Mouse (Mus musculus): ENCODE data around the gene Inhba.
A peak's percentile ranks its signal among the peaks of the same experiment; 100 is the strongest.

Gene Inhba

GRCm38 (mm10) chr13:16011372-16012242 is at the start of gene Inhba:
Inhba (plus strand) TSS chr13:16011851.
- no peak for DNase-seq

GRCm38 (mm10) chr13:15976584-15976983 is 35.1 kb upstream of the Inhba start:
- no peak for DNase-seq

- no peak for DNase-seq
Measured at GRCm38 (mm10) chr13:15979551-15979950, 32.1 kb upstream of the Inhba start.

- DNase-seq: no peak
Measured at GRCm38 (mm10) chr13:15982041-15982440, 29.6 kb upstream of the Inhba start.

- DNase-seq: no peak
Measured at GRCm38 (mm10) chr13:15985761-15986160, 25.9 kb upstream of the Inhba start.

GRCm38 (mm10) chr13:15986172-15986571 is 25.5 kb upstream of the Inhba start:
- DNase-seq: no peak

- no peak for DNase-seq
Measured at GRCm38 (mm10) chr13:15995314-15995713, 16.3 kb upstream of the Inhba start.

GRCm38 (mm10) chr13:16005517-16005916 is 6.1 kb upstream of the Inhba start:
- no peak for DNase-seq

GRCm38 (mm10) chr13:16007748-16008147 is 3.9 kb upstream of the Inhba start:
- no peak for DNase-seq

GRCm38 (mm10) chr13:16008348-16008747 is 3.3 kb upstream of the Inhba start:
- DNase-seq: no peak

- DNase-seq: no peak
Measured at GRCm38 (mm10) chr13:16009766-16010465, 1.7 kb upstream of the Inhba start.

- no peak for DNase-seq
Measured at GRCm38 (mm10) chr13:16010586-16010985, 1.1 kb upstream of the Inhba start.

- peak; percentile 28 for DNase-seq
Measured at GRCm38 (mm10) chr13:16012243-16012887, 714 bp downstream of the Inhba start.

GRCm38 (mm10) chr13:16014166-16014565 is 2.5 kb downstream of the Inhba start:
- no peak for DNase-seq

GRCm38 (mm10) chr13:16016506-16016905 is 4.9 kb downstream of the Inhba start:
- no peak for DNase-seq

GRCm38 (mm10) chr13:16017338-16017737 is 5.7 kb downstream of the Inhba start:
- no peak for DNase-seq

- DNase-seq: no peak
Measured at GRCm38 (mm10) chr13:16017777-16018176, 6.1 kb downstream of the Inhba start.

- DNase-seq: no peak
Measured at GRCm38 (mm10) chr13:16018807-16019510, 7.3 kb downstream of the Inhba start.

- no peak for DNase-seq
Measured at GRCm38 (mm10) chr13:16020659-16021058, 9.0 kb downstream of the Inhba start.

GRCm38 (mm10) chr13:16021181-16021580 is 9.5 kb downstream of the Inhba start:
- DNase-seq: no peak

- DNase-seq: no peak
Measured at GRCm38 (mm10) chr13:16021849-16022248, 10.2 kb downstream of the Inhba start.

GRCm38 (mm10) chr13:16022536-16022935 is 10.9 kb downstream of the Inhba start:
- DNase-seq: no peak
